Mouse (Mus musculus): Measurements from ENCODE around the gene Kcnk13.

Gene Kcnk13

GRCm38 (mm10) chr12:99964301-99965202 lies at the start of gene Kcnk13:
Gene Kcnk13 (plus strand): TSS chr12:99964499.
- DNase-seq: peak; percentile 66 to 75

- no peak for DNase-seq
Measured at GRCm38 (mm10) chr12:99917800-99918427, 46.4 kb upstream of the Kcnk13 start.

GRCm38 (mm10) chr12:99919636-99920035 lies 44.7 kb upstream of the Kcnk13 start:
- DNase-seq: no peak

GRCm38 (mm10) chr12:99921045-99921444 lies 43.3 kb upstream of the Kcnk13 start:
- peak in 1 of 2 experiments; percentile 11 for DNase-seq

- no peak for DNase-seq
Measured at GRCm38 (mm10) chr12:99923131-99923606, 41.1 kb upstream of the Kcnk13 start.

- no peak for DNase-seq
Measured at GRCm38 (mm10) chr12:99923703-99924102, 40.6 kb upstream of the Kcnk13 start.

GRCm38 (mm10) chr12:99928311-99928710 lies 36.0 kb upstream of the Kcnk13 start:
- DNase-seq: no peak

- no peak for DNase-seq
Measured at GRCm38 (mm10) chr12:99929160-99929559, 35.1 kb upstream of the Kcnk13 start.

- DNase-seq: no peak
Measured at GRCm38 (mm10) chr12:99932245-99932644, 32.1 kb upstream of the Kcnk13 start.

- no peak for DNase-seq
Measured at GRCm38 (mm10) chr12:99933630-99934029, 30.7 kb upstream of the Kcnk13 start.

GRCm38 (mm10) chr12:99935403-99935802 lies 28.9 kb upstream of the Kcnk13 start:
- DNase-seq: no peak

GRCm38 (mm10) chr12:99938476-99938875 lies 25.8 kb upstream of the Kcnk13 start:
- DNase-seq: no peak

GRCm38 (mm10) chr12:99939179-99939578 lies 25.1 kb upstream of the Kcnk13 start:
- DNase-seq: no peak

GRCm38 (mm10) chr12:99940704-99941103 lies 23.6 kb upstream of the Kcnk13 start:
- no peak for DNase-seq

GRCm38 (mm10) chr12:99942441-99942840 lies 21.9 kb upstream of the Kcnk13 start:
- peak in 1 of 2 experiments; percentile 14 for DNase-seq

GRCm38 (mm10) chr12:99952928-99953327 lies 11.4 kb upstream of the Kcnk13 start:
- DNase-seq: peak; percentile 54 to 72

- DNase-seq: peak; percentile 37 to 43
Measured at GRCm38 (mm10) chr12:99956411-99956810, 7.9 kb upstream of the Kcnk13 start.

- no peak for DNase-seq
Measured at GRCm38 (mm10) chr12:99958068-99959060, 5.9 kb upstream of the Kcnk13 start.

GRCm38 (mm10) chr12:99959291-99959690 lies 5.0 kb upstream of the Kcnk13 start:
- no peak for DNase-seq

- no peak for DNase-seq
Measured at GRCm38 (mm10) chr12:99959930-99960329, 4.4 kb upstream of the Kcnk13 start.

GRCm38 (mm10) chr12:99960675-99961074 lies 3.6 kb upstream of the Kcnk13 start:
- no peak for DNase-seq

All from spleen, adult 18-20 months (tissue).